Mouse (Mus musculus): ENCODE data around the gene Mustn1. TPM values are rescaled to one million over a fixed set of nuclear protein-coding genes. Genes with fewer than 3 reads are reported as not detected.

The Mustn1 gene
- 6.6 TPM in 2 replicates for polyA plus RNA-seq (2014; fragmentation: Nextera tagmentation; extraction: Ambion mirVana)

GRCm38 (mm10) chr14:30878958-30879571 is at the start of gene Mustn1:
TSS of gene Mustn1 (plus strand) at chr14:30879200.
- Histone ChIP-seq H3K27ac (ENCODE audit: low read depth) (peak within 1 kb of the TSS; percentile 70), H3K4me2 (ENCODE audit: low read length) (no peak within 1 kb of the TSS), H3K9me3 (ENCODE audit: control insufficient read depth, low read length) (no peaks in the 10 kb centered on the region), H3K4me1 (replicated peaks; ENCODE audit: control insufficient read depth, insufficient read depth, low read length) (peaks cover 7% of the 10 kb centered on the region), H3K36me3 (ENCODE audit: control insufficient read depth, insufficient read depth, low read length) (peaks cover 18% of the 10 kb centered on the region), H3K27me3 (replicated peaks; ENCODE audit: control insufficient read depth, insufficient read depth, low read length) (no peaks in the 10 kb centered on the region), H3K9ac (ENCODE audit: low read length) (no peak within 1 kb of the TSS), H3K4me3 (ENCODE audit: low read depth, low read length) (no peak within 1 kb of the TSS)
- 37% methylated on average over 11 of the region's 11 CpGs for WGBS
- ATAC-seq (replicated peaks; ENCODE audit: low FRiP score, low TSS enrichment, low read depth) (peak; percentile 20; the same call in 1 of the 2 replicates), DNase-seq (ENCODE audit: low spot score) (peak; percentile 57)

- Histone ChIP-seq H3K27me3 (replicated peaks; ENCODE audit: control insufficient read depth, insufficient read depth, low read length) (no peaks in the 10 kb centered on the region), H3K27ac (ENCODE audit: low read depth) (no peak overlapping the region), H3K36me3 (ENCODE audit: control insufficient read depth, insufficient read depth, low read length) (peaks cover 17% of the 10 kb centered on the region; the same call in 1 of the 2 replicates), H3K4me2 (ENCODE audit: low read length) (no peak overlapping the region), H3K4me1 (replicated peaks; ENCODE audit: control insufficient read depth, insufficient read depth, low read length) (no peaks in the 10 kb centered on the region), H3K9ac (ENCODE audit: low read length) (no peak overlapping the region), H3K9me3 (ENCODE audit: control insufficient read depth, low read length) (no peaks in the 10 kb centered on the region), H3K4me3 (ENCODE audit: low read depth, low read length) (no peak overlapping the region)
- DNase-seq (ENCODE audit: low spot score) = no peak
- ATAC-seq (replicated peaks; ENCODE audit: low FRiP score, low TSS enrichment, low read depth) = no peak
- 90% methylated on average over 14 of the region's 14 CpGs for WGBS
Measured at GRCm38 (mm10) chr14:30837416-30837996, 41.5 kb upstream of the Mustn1 start.

- ATAC-seq (replicated peaks; ENCODE audit: low FRiP score, low TSS enrichment, low read depth) = no peak
- no peak overlapping the region for H3K4me3 ChIP-seq (ENCODE audit: low read depth, low read length)
- H3K36me3 ChIP-seq (ENCODE audit: control insufficient read depth, insufficient read depth, low read length) = 0 out of 2 replicates have a peak, but pooled peaks cover 5% of the 10 kb centered on the region
- H3K9ac ChIP-seq (ENCODE audit: low read length) = no peak overlapping the region
- H3K4me2 ChIP-seq (ENCODE audit: low read length) = no peak overlapping the region
- H3K27ac ChIP-seq (ENCODE audit: low read depth) = no peak overlapping the region
- DNase-seq (ENCODE audit: low spot score) = no peak
- no peaks in the 10 kb centered on the region for H3K9me3 ChIP-seq (ENCODE audit: control insufficient read depth, low read length)
- 91% methylated on average over 3 of the region's 3 CpGs for WGBS
- H3K27me3 ChIP-seq (replicated peaks; ENCODE audit: control insufficient read depth, insufficient read depth, low read length) = no peaks in the 10 kb centered on the region
- H3K4me1 ChIP-seq (replicated peaks; ENCODE audit: control insufficient read depth, insufficient read depth, low read length) = no peaks in the 10 kb centered on the region
Measured at GRCm38 (mm10) chr14:30843701-30844100, 35.3 kb upstream of the Mustn1 start.

- no peak overlapping the region for H3K4me2 ChIP-seq (ENCODE audit: low read length)
- no peaks in the 10 kb centered on the region for H3K4me1 ChIP-seq (replicated peaks; ENCODE audit: control insufficient read depth, insufficient read depth, low read length)
- DNase-seq (ENCODE audit: low spot score) (no peak), ATAC-seq (replicated peaks; ENCODE audit: low FRiP score, low TSS enrichment, low read depth) (no peak)
- WGBS = 88% methylated on average over 5 of the region's 5 CpGs
- no peaks in the 10 kb centered on the region for H3K9me3 ChIP-seq (ENCODE audit: control insufficient read depth, low read length)
- peaks cover 4% of the 10 kb centered on the region; the same call in 1 of the 2 replicates for H3K36me3 ChIP-seq (ENCODE audit: control insufficient read depth, insufficient read depth, low read length)
- no peak overlapping the region for H3K27ac ChIP-seq (ENCODE audit: low read depth)
- H3K4me3 ChIP-seq (ENCODE audit: low read depth, low read length) = no peak overlapping the region
- no peaks in the 10 kb centered on the region for H3K27me3 ChIP-seq (replicated peaks; ENCODE audit: control insufficient read depth, insufficient read depth, low read length)
- H3K9ac ChIP-seq (ENCODE audit: low read length) = no peak overlapping the region
Measured at GRCm38 (mm10) chr14:30850504-30850903, 28.5 kb upstream of the Mustn1 start.

- Histone ChIP-seq H3K9me3 (ENCODE audit: control insufficient read depth, low read length) (no peaks in the 10 kb centered on the region), H3K4me1 (replicated peaks; ENCODE audit: control insufficient read depth, insufficient read depth, low read length) (no peaks in the 10 kb centered on the region), H3K27ac (ENCODE audit: low read depth) (no peak overlapping the region), H3K36me3 (ENCODE audit: control insufficient read depth, insufficient read depth, low read length) (peaks cover 6% of the 10 kb centered on the region; the same call in 1 of the 2 replicates), H3K4me3 (ENCODE audit: low read depth, low read length) (no peak overlapping the region), H3K27me3 (replicated peaks; ENCODE audit: control insufficient read depth, insufficient read depth, low read length) (no peaks in the 10 kb centered on the region), H3K4me2 (ENCODE audit: low read length) (no peak overlapping the region), H3K9ac (ENCODE audit: low read length) (no peak overlapping the region)
- DNase-seq (ENCODE audit: low spot score) (no peak), ATAC-seq (replicated peaks; ENCODE audit: low FRiP score, low TSS enrichment, low read depth) (no peak)
- 93% methylated on average over 5 of the region's 5 CpGs for WGBS
Measured at GRCm38 (mm10) chr14:30852325-30852724, 26.7 kb upstream of the Mustn1 start.

GRCm38 (mm10) chr14:30855316-30855715 is 23.7 kb upstream of the Mustn1 start:
- 91% methylated on average over 3 of the region's 3 CpGs for WGBS
- H3K9me3 ChIP-seq (ENCODE audit: control insufficient read depth, low read length) = no peaks in the 10 kb centered on the region
- DNase-seq (ENCODE audit: low spot score) (no peak), ATAC-seq (replicated peaks; ENCODE audit: low FRiP score, low TSS enrichment, low read depth) (no peak)
- H3K9ac ChIP-seq (ENCODE audit: low read length) = no peak overlapping the region
- H3K36me3 ChIP-seq (ENCODE audit: control insufficient read depth, insufficient read depth, low read length) = peaks cover 6% of the 10 kb centered on the region; the same call in 1 of the 2 replicates
- no peaks in the 10 kb centered on the region for H3K27me3 ChIP-seq (replicated peaks; ENCODE audit: control insufficient read depth, insufficient read depth, low read length)
- H3K27ac ChIP-seq (ENCODE audit: low read depth) = no peak overlapping the region
- H3K4me3 ChIP-seq (ENCODE audit: low read depth, low read length) = no peak overlapping the region
- no peaks in the 10 kb centered on the region for H3K4me1 ChIP-seq (replicated peaks; ENCODE audit: control insufficient read depth, insufficient read depth, low read length)
- no peak overlapping the region for H3K4me2 ChIP-seq (ENCODE audit: low read length)

- no peak overlapping the region for H3K4me2 ChIP-seq (ENCODE audit: low read length)
- ATAC-seq (replicated peaks; ENCODE audit: low FRiP score, low TSS enrichment, low read depth) = no peak
- no peak for DNase-seq (ENCODE audit: low spot score)
- H3K9me3 ChIP-seq (ENCODE audit: control insufficient read depth, low read length) = no peaks in the 10 kb centered on the region
- 67% methylated on average over 10 of the region's 10 CpGs for WGBS
- H3K9ac ChIP-seq (ENCODE audit: low read length) = no peak overlapping the region
- H3K36me3 ChIP-seq (ENCODE audit: control insufficient read depth, insufficient read depth, low read length) = 0 out of 2 replicates have a peak, but pooled peaks cover 4% of the 10 kb centered on the region
- H3K27ac ChIP-seq (ENCODE audit: low read depth) = no peak overlapping the region
- no peak overlapping the region for H3K4me3 ChIP-seq (ENCODE audit: low read depth, low read length)
- H3K27me3 ChIP-seq (replicated peaks; ENCODE audit: control insufficient read depth, insufficient read depth, low read length) = no peaks in the 10 kb centered on the region
- H3K4me1 ChIP-seq (replicated peaks; ENCODE audit: control insufficient read depth, insufficient read depth, low read length) = peaks cover 6% of the 10 kb centered on the region
Measured at GRCm38 (mm10) chr14:30856885-30857507, 22.0 kb upstream of the Mustn1 start.

GRCm38 (mm10) chr14:30857990-30858389 is 21.0 kb upstream of the Mustn1 start:
- Histone ChIP-seq H3K9me3 (ENCODE audit: control insufficient read depth, low read length) (no peaks in the 10 kb centered on the region), H3K27me3 (replicated peaks; ENCODE audit: control insufficient read depth, insufficient read depth, low read length) (no peaks in the 10 kb centered on the region), H3K9ac (ENCODE audit: low read length) (no peak overlapping the region), H3K36me3 (ENCODE audit: control insufficient read depth, insufficient read depth, low read length) (0 out of 2 replicates have a peak, but pooled peaks cover 4% of the 10 kb centered on the region), H3K4me1 (replicated peaks; ENCODE audit: control insufficient read depth, insufficient read depth, low read length) (peaks cover 6% of the 10 kb centered on the region), H3K4me2 (ENCODE audit: low read length) (no peak overlapping the region), H3K4me3 (ENCODE audit: low read depth, low read length) (no peak overlapping the region), H3K27ac (ENCODE audit: low read depth) (no peak overlapping the region)
- ATAC-seq (replicated peaks; ENCODE audit: low FRiP score, low TSS enrichment, low read depth) (no peak), DNase-seq (ENCODE audit: low spot score) (no peak)
- WGBS = 76% methylated on average over 4 of the region's 4 CpGs

Measured in intestine, embryonic 14.5 days (tissue).